Mouse (Mus musculus) lung, postnatal 4 days (tissue): ENCODE results near the gene Grin2c.
A peak's percentile ranks its signal among the peaks of the same experiment; 100 is the strongest.

Experiments used
- DNase-seq, 2 experiments: peaks; one replicate each; pipeline ENCODE4 v3.0.0; 2021

Gene Grin2c

GRCm38 (mm10) chr11:115283486-115283765 lies 16.4 kb upstream of the Grin2c start:
- no peak for DNase-seq

- DNase-seq, result peak in 1 of 2 experiments; percentile 17
Measured at GRCm38 (mm10) chr11:115282723-115283485, 15.9 kb upstream of the Grin2c start.

GRCm38 (mm10) chr11:115282295-115282694 lies 15.3 kb upstream of the Grin2c start:
- DNase-seq, result peak in 1 of 2 experiments; percentile 22

- peak in 1 of 2 experiments; percentile 15 for DNase-seq
Measured at GRCm38 (mm10) chr11:115279726-115280125, 12.7 kb upstream of the Grin2c start.

- no peak for DNase-seq
Measured at GRCm38 (mm10) chr11:115278176-115278575, 11.1 kb upstream of the Grin2c start.

GRCm38 (mm10) chr11:115277604-115277975 lies 10.5 kb upstream of the Grin2c start:
- no peak for DNase-seq

GRCm38 (mm10) chr11:115276780-115277603 lies 9.9 kb upstream of the Grin2c start, which contains the start of gene Fdxr:
Gene Fdxr, minus strand, starts transcription at chr11:115277050.
- peak; percentile 99 for DNase-seq

GRCm38 (mm10) chr11:115275954-115276353 lies 8.9 kb upstream of the Grin2c start:
- DNase-seq, result no peak

- no peak for DNase-seq
Measured at GRCm38 (mm10) chr11:115275509-115275908, 8.5 kb upstream of the Grin2c start.

- DNase-seq, result no peak
Measured at GRCm38 (mm10) chr11:115274771-115275170, 7.7 kb upstream of the Grin2c start.

GRCm38 (mm10) chr11:115274178-115274577 lies 7.1 kb upstream of the Grin2c start:
- no peak for DNase-seq

- DNase-seq, result no peak
Measured at GRCm38 (mm10) chr11:115273735-115274134, 6.7 kb upstream of the Grin2c start.

- DNase-seq, result no peak
Measured at GRCm38 (mm10) chr11:115272894-115273498, 6.0 kb upstream of the Grin2c start.

GRCm38 (mm10) chr11:115271481-115271880 lies 4.4 kb upstream of the Grin2c start:
- DNase-seq, result no peak

- no peak for DNase-seq
Measured at GRCm38 (mm10) chr11:115271052-115271451, 4.0 kb upstream of the Grin2c start.

- DNase-seq, result peak; percentile 75 to 87
Measured at GRCm38 (mm10) chr11:115270148-115270861, 3.3 kb upstream of the Grin2c start.

- DNase-seq, result no peak
Measured at GRCm38 (mm10) chr11:115269330-115270066, 2.5 kb upstream of the Grin2c start.

- no peak for DNase-seq
Measured at GRCm38 (mm10) chr11:115267958-115268357, 915 bp upstream of the Grin2c start.

GRCm38 (mm10) chr11:115266400-115266778 lies 654 bp downstream of the Grin2c start:
- no peak for DNase-seq

- DNase-seq, result no peak
Measured at GRCm38 (mm10) chr11:115265771-115266399, 1.2 kb downstream of the Grin2c start.

- no peak for DNase-seq
Measured at GRCm38 (mm10) chr11:115264862-115265668, 2.0 kb downstream of the Grin2c start.
